Mouse (Mus musculus) spleen, adult 10 weeks (tissue): ENCODE measurements around the gene Tuba8. TPM values are rescaled to one million over a fixed set of nuclear protein-coding genes. Genes with fewer than 3 reads are reported as not detected.

Experiments
- polyA plus RNA-seq: library from polyadenylated mRNA; stranded (reverse); fragments of 350-450 nt; fragmentation: Illumina TruSeq; extraction: RNeasy Lipid Tissue Mini Kit (QIAGEN cat#74804); gene quantifications from one replicate; pipeline ENCODE4 v1.2.3, GENCODE M21; 2015; ENCODE audit warnings: low replicate concordance; ENCODE audit not compliant: insufficient read depth

The Tuba8 gene
- polyA plus RNA-seq = 0.17 TPM

GRCm38 (mm10) chr6:121210149-121210925 is at the start of gene Tuba8:
Gene Tuba8 (plus strand): TSS chr6:121210696.

DNA sequence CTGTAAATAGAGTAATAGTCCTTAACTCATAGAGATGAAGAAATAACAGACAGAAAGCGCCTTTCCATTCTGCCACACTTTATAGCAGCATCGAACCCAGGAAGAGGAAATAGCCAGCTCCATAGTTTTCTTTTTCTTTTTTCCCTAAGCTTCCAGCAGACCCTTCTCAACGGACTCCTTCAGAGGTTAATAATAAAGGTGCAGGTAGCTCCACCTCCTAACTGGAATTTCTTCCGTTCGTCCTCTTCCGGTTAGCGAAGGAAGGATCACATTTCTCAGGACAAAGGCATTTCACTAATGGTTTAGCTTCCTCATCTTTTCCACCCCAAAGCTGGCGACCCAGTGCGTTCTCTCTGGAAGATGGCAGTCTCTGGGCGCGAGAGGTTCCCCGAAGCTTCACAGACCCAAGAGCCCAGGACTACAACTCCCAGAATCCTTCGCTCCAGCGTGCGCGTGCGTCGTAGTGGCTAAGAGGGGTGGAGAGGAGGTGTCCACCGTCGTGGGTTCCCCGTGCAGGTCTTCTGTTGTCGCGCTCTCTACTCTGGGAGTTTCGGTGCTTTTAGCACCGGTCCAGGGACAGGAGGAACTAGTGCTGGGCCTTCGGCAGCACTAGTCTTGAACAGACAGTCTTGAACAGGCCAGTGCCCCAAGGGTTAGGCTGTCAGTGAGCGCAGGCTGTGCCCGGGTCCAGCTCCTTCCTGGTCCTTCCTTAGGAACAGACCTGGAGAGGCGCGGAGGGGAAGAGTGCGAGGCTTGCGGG is 26.9 kb upstream of the Tuba8 start, which contains the start of gene Pex26:
Pex26 (plus strand) TSS at position 254 of the 760 bp plus-strand sequence.

DNA sequence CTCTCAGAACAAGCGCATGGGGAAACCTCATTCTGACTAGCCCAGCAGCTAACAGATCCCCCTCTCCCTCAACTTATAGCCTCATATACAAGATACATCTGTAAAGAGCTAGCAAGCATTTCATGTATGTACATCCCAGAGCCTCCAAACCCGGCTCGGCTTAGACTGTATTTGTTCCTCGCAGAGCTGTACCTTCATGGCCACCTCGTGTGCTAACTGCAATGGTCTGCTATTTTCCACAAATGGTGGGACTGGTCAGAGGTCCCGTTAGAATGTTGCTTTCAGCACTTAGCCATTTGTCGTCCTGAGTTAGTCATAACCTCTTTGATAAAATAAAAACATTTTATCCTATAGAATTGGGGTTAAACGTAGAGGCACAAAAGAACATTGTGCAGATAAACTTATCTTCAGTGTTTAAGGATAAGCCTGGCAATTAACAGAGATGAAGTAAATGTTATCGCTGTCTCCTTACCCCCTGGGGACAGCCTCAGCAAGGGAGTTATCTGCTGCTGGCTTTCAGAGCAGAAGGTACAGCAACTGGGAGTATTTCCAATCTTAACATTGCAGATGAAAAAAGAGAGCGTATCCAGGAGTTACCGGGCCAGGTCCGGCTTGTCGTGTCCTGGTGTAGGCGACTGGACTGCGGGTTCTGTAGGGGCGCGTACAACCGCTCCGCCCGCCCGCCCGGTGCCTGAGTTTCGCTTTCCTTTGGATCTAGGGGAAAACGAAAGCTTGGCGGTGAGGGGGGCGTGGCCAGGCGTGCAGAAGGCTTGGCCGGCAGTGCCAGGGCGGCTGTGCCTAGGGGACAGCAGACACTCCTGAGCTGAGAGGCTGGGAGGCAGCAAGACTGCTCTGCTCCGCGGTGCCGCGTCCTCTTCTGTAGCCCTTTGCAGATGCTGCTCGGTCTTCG is 34.9 kb downstream of the Tuba8 start, which contains the start of gene Usp18:
Usp18 (plus strand) TSS at position 780 of the 910 bp plus-strand sequence.

Other genes starting within 250 kb of the Tuba8 start
- 15.9 TPM for gene Mical3, start 79.7 kb upstream of the Tuba8 start, polyA plus RNA-seq
- 7.7 TPM for gene Pex26, start 27.0 kb upstream of the Tuba8 start, polyA plus RNA-seq
- 19.2 TPM for gene Usp18, start 35.2 kb downstream of the Tuba8 start, polyA plus RNA-seq
- gene Slc6a13, start 89.5 kb downstream of the Tuba8 start, polyA plus RNA-seq = 0.33 TPM
- gene Slc6a12, start 132.4 kb downstream of the Tuba8 start, polyA plus RNA-seq = 1.8 TPM